Mouse (Mus musculus) telencephalon, adult 2 months (tissue): ENCODE data around the gene Rc3h1.
"Not testable (repeated sequence)": the region's sequence is repeated elsewhere in the genome, so short reads cannot be mapped to it uniquely, and the experiment has no call there.

Experiments used
- DNase-seq: peaks from one replicate; pipeline ENCODE4 v3.0.0-alpha.2; 2011; ENCODE audit warnings: low read depth, low spot score

The Rc3h1 gene

GRCm38 (mm10) chr1:160963199-160963598, 57.0 kb downstream of the Rc3h1 start:
- no peak for DNase-seq

GRCm38 (mm10) chr1:160967268-160967667, 61.0 kb downstream of the Rc3h1 start:
- peak; percentile 24 for DNase-seq

- no peak for DNase-seq
These were observed 62.4 kb downstream of the Rc3h1 start for GRCm38 (mm10) chr1:160968643-160969042.

- DNase-seq: no peak
These were observed 72.0 kb downstream of the Rc3h1 start, which contains the start of gene Serpinc1 for GRCm38 (mm10) chr1:160978071-160978735. Serpinc1 (plus strand) TSS chr1:160978585.

GRCm38 (mm10) chr1:160980021-160980420, 73.8 kb downstream of the Rc3h1 start:
- DNase-seq: no peak

GRCm38 (mm10) chr1:160980537-160981234, 74.5 kb downstream of the Rc3h1 start:
- no peak for DNase-seq

GRCm38 (mm10) chr1:160981337-160981736, 75.1 kb downstream of the Rc3h1 start:
- no peak for DNase-seq

GRCm38 (mm10) chr1:160982887-160983286, 76.7 kb downstream of the Rc3h1 start:
- DNase-seq: no peak

- not testable (repeated sequence) for DNase-seq
These were observed 78.5 kb downstream of the Rc3h1 start for GRCm38 (mm10) chr1:160984731-160985130.

- DNase-seq: no peak
These were observed 79.3 kb downstream of the Rc3h1 start for GRCm38 (mm10) chr1:160985477-160985876.

GRCm38 (mm10) chr1:160986881-160987635, 80.8 kb downstream of the Rc3h1 start:
- no peak for DNase-seq

GRCm38 (mm10) chr1:160989395-160989794, 83.2 kb downstream of the Rc3h1 start:
- DNase-seq: no peak

- no peak for DNase-seq
These were observed 87.6 kb downstream of the Rc3h1 start for GRCm38 (mm10) chr1:160993851-160994250.

- DNase-seq: no peak
These were observed 98.7 kb downstream of the Rc3h1 start for GRCm38 (mm10) chr1:161004942-161005341.

GRCm38 (mm10) chr1:161005526-161005925, 99.3 kb downstream of the Rc3h1 start:
- no peak for DNase-seq

- DNase-seq: no peak
These were observed 100.3 kb downstream of the Rc3h1 start for GRCm38 (mm10) chr1:161006471-161006870.

GRCm38 (mm10) chr1:161008038-161008437, 101.8 kb downstream of the Rc3h1 start:
- no peak for DNase-seq

GRCm38 (mm10) chr1:161010436-161010835, 104.2 kb downstream of the Rc3h1 start:
- DNase-seq: no peak

GRCm38 (mm10) chr1:161016378-161016777, 110.2 kb downstream of the Rc3h1 start:
- DNase-seq: no peak

- DNase-seq: no peak
These were observed 113.8 kb downstream of the Rc3h1 start for GRCm38 (mm10) chr1:161020051-161020450.
